In genomic region chr15:97360842-97361770, GRCm38 (mm10) we compare ENCODE assay signal across 9 mouse cellular contexts.
DNase-seq lines count a peak whose midpoint lies in the region; ATAC-seq lines count a peak whose summit lies in the region.
"Had no signal": no experiment of that assay in that cellular context is flagged by ENCODE, and none has a peak within 500 bp of the region (broad histone marks: within the 10 kb centered on the region; RNA-seq: fewer than 3 reads in every experiment).

No protein-coding gene starts in this region.

- intact Hi-C loops in heart, postnatal 25 days (cut with DNase I) = no loop called here

- H3K9ac ChIP-seq in heart, embryonic 13.5 days = no peak overlapping the region
- H3K9ac ChIP-seq in hindbrain, embryonic 16.5 days (ENCODE audit: low read depth, low read length) = no peak overlapping the region
- H3K9ac ChIP-seq: hindbrain, embryonic 14.5 days had no signal

- no peaks in the 10 kb centered on the region for H3K4me1 ChIP-seq in heart, embryonic 13.5 days
- 0 out of 2 replicates have a peak, but pooled peaks cover 13% of the 10 kb centered on the region for H3K4me1 ChIP-seq in embryonic facial prominence, embryonic 10.5 days
- H3K4me1 ChIP-seq in hindbrain, embryonic 16.5 days (ENCODE audit: control insufficient read depth, insufficient read depth, low read depth, low read length) = no peaks in the 10 kb centered on the region

- no peak overlapping the region for H3K4me3 ChIP-seq in heart, embryonic 13.5 days
- no peak overlapping the region for H3K4me3 ChIP-seq in embryonic facial prominence, embryonic 10.5 days
- no peak overlapping the region for H3K4me3 ChIP-seq in hindbrain, embryonic 16.5 days (ENCODE audit: low read length)

- H3K4me2 ChIP-seq in heart, embryonic 13.5 days = peak overlapping the region; percentile 20; the same call in 1 of the 2 replicates
- H3K4me2 ChIP-seq in hindbrain, embryonic 16.5 days (ENCODE audit: low read length) = no peak overlapping the region
- H3K4me2 ChIP-seq: hindbrain, embryonic 14.5 days had no signal

- H3K36me3 ChIP-seq in heart, embryonic 13.5 days = 0 out of 2 replicates have a peak, but pooled peaks cover 3% of the 10 kb centered on the region
- H3K36me3 ChIP-seq in embryonic facial prominence, embryonic 10.5 days (replicated peaks) = no peaks in the 10 kb centered on the region
- H3K36me3 ChIP-seq in hindbrain, embryonic 16.5 days (ENCODE audit: control insufficient read depth, insufficient read depth, low read length) = no peaks in the 10 kb centered on the region

- DNase-seq in heart, postnatal 25 days (ENCODE audit: low spot score) = no peak
- no peak for DNase-seq in embryonic facial prominence, embryonic 10.5 days (ENCODE audit: low spot score)
- peak; percentile 48 for DNase-seq in lung, postnatal 25 days (ENCODE audit: low spot score)
- DNase-seq in thymus, adult 18-20 months = peak; percentile 34 to 47
- DNase-seq in retina, embryonic 14.5 days (ENCODE audit: low spot score) = no peak
- no peak for DNase-seq in kidney, postnatal 25 days

- no peak for ATAC-seq in heart, embryonic 13.5 days (ENCODE audit: extremely low read depth, insufficient number of reproducible peaks, low FRiP score, low TSS enrichment)
- no peak for ATAC-seq in hindbrain, embryonic 16.5 days

- 75% methylated on average over 23 of the region's 23 CpGs for WGBS in heart, embryonic 13.5 days
- WGBS in embryonic facial prominence, embryonic 10.5 days = 84% methylated on average over 23 of the region's 23 CpGs
- WGBS in hindbrain, embryonic 16.5 days = 85% methylated on average over 23 of the region's 23 CpGs

- no peaks in the 10 kb centered on the region for H3K9me3 ChIP-seq in heart, embryonic 13.5 days
- H3K9me3 ChIP-seq in embryonic facial prominence, embryonic 10.5 days = no peaks in the 10 kb centered on the region
- no peaks in the 10 kb centered on the region for H3K9me3 ChIP-seq in hindbrain, embryonic 16.5 days (ENCODE audit: control insufficient read depth, low read length)

- H3K27ac ChIP-seq in heart, embryonic 13.5 days (replicated peaks) = no peak overlapping the region
- peak overlapping the region; percentile 49; the same call in 1 of the 2 replicates for H3K27ac ChIP-seq in embryonic facial prominence, embryonic 10.5 days (replicated peaks)
- H3K27ac ChIP-seq in hindbrain, embryonic 16.5 days (ENCODE audit: low read depth, low read length) = no peak overlapping the region
- H3K27ac ChIP-seq: hindbrain, embryonic 14.5 days had no signal

- no peaks in the 10 kb centered on the region for H3K27me3 ChIP-seq in heart, embryonic 13.5 days (replicated peaks)
- no peaks in the 10 kb centered on the region for H3K27me3 ChIP-seq in embryonic facial prominence, embryonic 10.5 days (replicated peaks; ENCODE audit: low read depth, poor library complexity, severe bottlenecking)
- H3K27me3 ChIP-seq in hindbrain, embryonic 16.5 days (replicated peaks; ENCODE audit: control insufficient read depth, insufficient read depth, low read length) = no peaks in the 10 kb centered on the region

Comparison
In these comparisons a context has a peak if more than half of its experiments do, and no peak if none do; other contexts are left out.
1. DNase-seq: peak in lung, postnatal 25 days (single experiment) and thymus, adult 18-20 months (2 of 2); none in heart, postnatal 25 days (single experiment), embryonic facial prominence, embryonic 10.5 days (single experiment), retina, embryonic 14.5 days (single experiment) and kidney, postnatal 25 days (0 of 2).